Mouse (Mus musculus) C2C12 (cell line): ENCODE data around the gene Rap1gds1. TPM values are rescaled to one million over a fixed set of nuclear protein-coding genes. Genes with fewer than 3 reads are reported as not detected.

Source experiments
- H3K27me3 ChIP-seq: one replicate; pipeline ENCODE4 v1.6.1; 2011; ENCODE audit not compliant: control insufficient read depth, insufficient read depth, insufficient read length
- H3K36me3 ChIP-seq: one replicate; pipeline ENCODE4 v1.6.1; 2011; ENCODE audit not compliant: control insufficient read depth, insufficient read depth
- H3K4me3 ChIP-seq: one replicate; pipeline ENCODE4 v1.5.1; 2011; ENCODE audit warnings: mild to moderate bottlenecking, control low read depth; ENCODE audit not compliant: poor library complexity, insufficient read depth, severe bottlenecking
- H3K79me2 ChIP-seq: one replicate; pipeline ENCODE4 v1.6.1; 2011; ENCODE audit not compliant: control insufficient read depth, insufficient read depth
- H3K79me3 ChIP-seq: one replicate; pipeline ENCODE4 v1.6.1; 2011; ENCODE audit warnings: low read depth, control low read depth
- H3ac ChIP-seq: one replicate; pipeline ENCODE3; 2011; ENCODE audit warnings: low read depth; ENCODE audit not compliant: control insufficient read depth, insufficient read length
- CEBPB ChIP-seq: IDR thresholded peaks from one replicate; pipeline ENCODE4 v1.6.1; 2011; ENCODE audit warnings: low read depth, mild to moderate bottlenecking, control low read depth, moderate library complexity
- CTCF ChIP-seq: IDR thresholded peaks from one replicate; pipeline ENCODE4 v1.5.1; 2011; ENCODE audit not compliant: control insufficient read depth, insufficient read depth, insufficient read length
- FOSL1 ChIP-seq: IDR thresholded peaks from one replicate; pipeline ENCODE4 v1.8.0; 2011; ENCODE audit warnings: mild to moderate bottlenecking, low read length; ENCODE audit not compliant: poor library complexity, insufficient read depth, severe bottlenecking
- MAX ChIP-seq: IDR thresholded peaks from one replicate; pipeline ENCODE4 v1.6.1; 2011; ENCODE audit warnings: mild to moderate bottlenecking, control low read depth
- MYOD1 ChIP-seq: IDR thresholded peaks from one replicate; pipeline ENCODE4 v1.6.1; 2011; ENCODE audit warnings: low read depth; ENCODE audit not compliant: control insufficient read depth, insufficient read length
- MYOG ChIP-seq: IDR thresholded peaks from one replicate; pipeline ENCODE4 v1.6.1; 2011; ENCODE audit not compliant: control insufficient read depth, insufficient read length; ENCODE audit errors: extremely low read depth
- USF1 ChIP-seq: IDR thresholded peaks from one replicate; pipeline ENCODE4 v1.6.1; 2011; ENCODE audit warnings: low read depth, mild to moderate bottlenecking, control low read depth, moderate library complexity
- polyA plus RNA-seq: library from polyadenylated mRNA; unstranded; fragments of >200 nt; fragmentation: generic; extraction: Trizol; gene quantifications from one replicate; pipeline ENCODE4 v1.2.1, GENCODE M21; 2012; ENCODE audit warnings: missing spikeins

Rap1gds1 gene
- polyA plus RNA-seq, 1 experiment, result 29.1 TPM

DNA sequence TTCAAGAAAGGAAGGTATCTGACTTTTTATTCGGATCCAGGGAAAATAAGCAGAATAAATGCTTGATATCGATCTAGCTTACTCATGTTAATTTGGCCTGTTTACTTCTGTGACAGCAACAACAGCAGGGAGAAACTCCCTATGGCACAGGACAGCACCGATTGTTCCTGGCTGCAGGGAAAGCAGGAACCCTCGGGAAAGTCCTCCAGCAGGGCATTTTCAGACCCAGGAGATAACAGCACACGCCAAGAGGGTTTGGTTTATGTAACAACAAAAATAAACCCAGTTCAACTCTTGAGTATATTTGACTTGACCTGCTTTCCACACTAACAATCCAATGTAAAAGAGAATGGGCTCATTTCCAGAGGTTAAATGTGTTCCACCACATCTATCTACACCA, 81.5 kb downstream of the Rap1gds1 start:
- H3K79me2 ChIP-seq, result peaks cover 7% of the 10 kb centered on the region
- TF ChIP-seq USF1 (no peak), CEBPB (no peak), FOSL1 (no peak), CTCF (no peak), MAX (no peak)
- no peak overlapping the region for H3K4me3 ChIP-seq
- H3ac ChIP-seq, result no peak overlapping the region
- H3K79me3 ChIP-seq, result peaks cover 3% of the 10 kb centered on the region
- no peaks in the 10 kb centered on the region for H3K27me3 ChIP-seq
- H3K36me3 ChIP-seq, result peaks cover 19% of the 10 kb centered on the region

DNA sequence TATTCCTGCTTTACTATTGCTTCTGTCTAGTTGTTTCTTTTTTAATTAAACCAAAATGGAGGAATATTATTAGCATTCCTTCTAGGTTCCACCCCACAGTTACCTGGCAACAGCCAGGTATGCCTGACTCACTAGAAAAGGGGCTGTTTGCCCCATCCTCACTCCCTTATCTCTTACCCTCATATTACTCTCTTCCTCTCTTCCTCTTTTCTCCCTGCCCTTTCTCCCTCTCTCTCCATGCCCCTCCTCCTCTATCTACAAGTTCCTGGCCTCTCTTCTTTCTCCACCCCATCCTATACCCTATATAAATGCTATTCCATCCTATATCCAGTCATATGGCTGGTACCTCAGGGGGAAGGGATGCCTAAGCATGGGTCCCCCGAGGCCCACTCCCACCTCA, 83.6 kb downstream of the Rap1gds1 start:
- H3K4me3 ChIP-seq, result no peak overlapping the region
- no peak overlapping the region for H3ac ChIP-seq
- H3K79me2 ChIP-seq, result peaks cover 10% of the 10 kb centered on the region
- peaks cover 6% of the 10 kb centered on the region for H3K36me3 ChIP-seq
- peaks cover 9% of the 10 kb centered on the region for H3K79me3 ChIP-seq
- no peaks in the 10 kb centered on the region for H3K27me3 ChIP-seq
- no peak for TF ChIP-seq MYOG
- TF ChIP-seq MYOD1, result no peak
- no peak for TF ChIP-seq CEBPB
- TF ChIP-seq FOSL1, result no peak
- TF ChIP-seq CTCF, result no peak
- no peak for TF ChIP-seq MAX
- no peak for TF ChIP-seq USF1

DNA sequence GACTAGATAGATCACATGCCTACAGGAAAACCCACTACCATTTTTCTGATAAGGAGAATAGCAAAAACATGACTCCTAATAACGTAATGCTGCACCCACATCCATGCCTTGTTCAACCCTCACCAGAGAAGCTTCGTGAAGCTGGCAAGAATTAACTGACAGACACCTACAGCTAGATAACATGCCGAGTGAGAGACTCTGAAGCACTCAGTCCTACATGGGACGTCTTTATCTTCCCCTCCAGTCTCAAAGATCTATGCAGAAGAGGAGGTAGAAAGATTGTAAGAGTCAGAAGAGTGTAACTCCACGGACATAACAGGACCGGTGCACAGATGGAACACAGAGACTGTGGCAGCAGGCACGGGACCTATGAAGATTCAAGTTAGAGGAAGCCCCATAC, 85.9 kb downstream of the Rap1gds1 start:
- TF ChIP-seq FOSL1, result no peak
- no peak for TF ChIP-seq CTCF
- no peak for TF ChIP-seq USF1
- TF ChIP-seq MAX, result no peak
- no peak for TF ChIP-seq CEBPB
- TF ChIP-seq MYOD1, result no peak
- no peak for TF ChIP-seq MYOG
- H3K4me3 ChIP-seq, result no peak overlapping the region
- peaks cover 14% of the 10 kb centered on the region for H3K79me2 ChIP-seq
- peaks cover 10% of the 10 kb centered on the region for H3K79me3 ChIP-seq
- no peaks in the 10 kb centered on the region for H3K27me3 ChIP-seq
- H3ac ChIP-seq, result no peak overlapping the region
- peaks cover 4% of the 10 kb centered on the region for H3K36me3 ChIP-seq

DNA sequence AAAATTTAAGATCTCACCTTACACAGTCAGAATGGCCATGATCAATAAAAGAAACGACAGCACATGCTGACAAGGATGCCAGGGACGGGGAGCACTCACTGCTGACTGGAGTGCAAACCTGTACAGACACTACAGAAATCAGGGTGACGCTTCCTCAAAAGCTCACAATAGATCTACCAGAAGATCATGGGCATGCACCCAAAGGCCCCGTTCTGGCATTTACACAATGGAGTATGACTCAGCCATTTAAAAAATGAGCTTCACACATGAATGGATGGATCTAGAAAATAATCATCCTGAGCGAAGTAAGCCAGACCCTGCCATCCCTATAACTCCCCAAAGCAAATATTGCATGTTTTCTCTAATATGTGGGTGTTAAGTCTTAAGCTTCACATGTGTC, 87.0 kb downstream of the Rap1gds1 start:
- TF ChIP-seq MAX, result no peak
- TF ChIP-seq USF1, result no peak
- TF ChIP-seq CTCF, result no peak
- no peak for TF ChIP-seq MYOG
- no peak for TF ChIP-seq CEBPB
- TF ChIP-seq FOSL1, result no peak
- TF ChIP-seq MYOD1, result no peak
- Histone ChIP-seq H3K36me3 (peaks cover 4% of the 10 kb centered on the region), H3K79me2 (peaks cover 14% of the 10 kb centered on the region), H3K4me3 (no peak overlapping the region), H3K27me3 (no peaks in the 10 kb centered on the region), H3K79me3 (peaks cover 10% of the 10 kb centered on the region), H3ac (no peak overlapping the region)

DNA sequence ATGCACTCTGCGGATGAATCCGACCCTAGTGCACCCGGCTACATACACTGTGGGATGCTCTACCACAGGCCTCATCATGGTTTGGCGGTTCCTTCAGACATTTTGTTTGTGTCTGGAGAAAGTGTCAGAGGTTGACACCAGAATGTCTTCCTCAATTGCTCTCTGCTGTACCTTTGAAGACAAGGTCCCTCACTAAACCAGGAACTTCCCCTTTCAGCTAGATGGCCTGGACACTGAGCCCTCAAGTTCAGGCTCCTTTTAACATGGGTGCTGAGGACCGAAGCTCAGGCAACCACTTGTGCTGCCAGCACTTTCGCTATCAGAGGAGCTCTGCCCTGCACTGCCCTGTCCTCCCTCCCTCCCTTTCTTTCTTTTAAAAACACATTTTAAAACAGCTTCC, 92.8 kb downstream of the Rap1gds1 start:
- Histone ChIP-seq H3K79me2 (peaks cover 8% of the 10 kb centered on the region), H3ac (no peak overlapping the region), H3K36me3 (peaks cover 15% of the 10 kb centered on the region), H3K79me3 (peaks cover 4% of the 10 kb centered on the region), H3K4me3 (no peak overlapping the region), H3K27me3 (no peaks in the 10 kb centered on the region)
- TF ChIP-seq MYOG, result no peak

DNA sequence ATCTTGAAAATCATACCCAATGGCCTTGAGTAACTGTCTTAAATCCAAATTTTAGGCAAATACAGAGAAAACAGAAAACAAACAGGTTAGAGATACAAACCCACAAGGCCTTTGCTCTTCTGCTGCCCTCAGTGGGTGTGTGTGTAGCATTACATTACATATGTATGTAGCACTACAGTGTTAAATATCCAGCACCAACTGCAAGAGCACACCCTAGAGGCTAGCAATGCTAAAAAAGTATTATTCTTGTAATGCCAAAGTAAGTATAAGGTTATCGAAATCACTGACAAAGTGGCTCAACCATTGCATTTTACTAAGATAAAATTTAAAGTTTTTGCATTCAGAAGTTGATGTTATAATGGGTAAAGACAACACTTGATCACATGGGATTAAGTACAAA, 97.6 kb downstream of the Rap1gds1 start:
- no peaks in the 10 kb centered on the region for H3K27me3 ChIP-seq
- H3K4me3 ChIP-seq, result no peak overlapping the region
- H3K79me2 ChIP-seq, result no peaks in the 10 kb centered on the region
- H3K36me3 ChIP-seq, result peaks cover 30% of the 10 kb centered on the region
- no peak overlapping the region for H3ac ChIP-seq
- no peak for TF ChIP-seq USF1
- no peak for TF ChIP-seq MYOG
- TF ChIP-seq CEBPB, result no peak
- TF ChIP-seq FOSL1, result no peak
- no peak for TF ChIP-seq MYOD1
- TF ChIP-seq CTCF, result no peak
- TF ChIP-seq MAX, result no peak
- no peaks in the 10 kb centered on the region for H3K79me3 ChIP-seq
